ENCODE assay signal across 20 mouse cellular contexts in the genomic region with DNA sequence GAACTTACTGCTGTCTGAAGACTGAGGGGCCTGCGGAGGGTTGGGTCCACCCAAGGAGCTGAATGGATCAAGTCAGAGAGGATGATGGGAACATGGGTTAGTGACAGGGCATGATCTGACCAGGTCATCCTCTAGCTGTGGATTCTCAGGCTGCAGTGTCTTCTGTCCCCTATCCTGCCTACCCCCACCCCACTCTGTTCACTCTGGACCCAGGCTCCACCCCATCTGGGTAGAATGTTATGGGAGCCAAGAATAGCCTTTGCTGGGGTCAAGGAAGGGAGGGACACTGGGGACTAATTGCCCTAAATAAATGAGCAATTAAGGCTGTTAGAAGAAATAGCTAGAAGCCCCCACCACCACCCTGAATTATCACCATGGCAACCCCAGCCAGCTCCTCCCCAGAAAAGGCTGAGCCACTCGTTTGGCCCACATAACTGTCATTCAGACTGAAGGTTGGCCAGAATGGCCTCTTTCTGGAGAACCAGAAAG. TPM values are rescaled to one million over a fixed set of nuclear protein-coding genes. Genes with fewer than 3 reads are reported as not detected.
A peak's percentile ranks its signal among the peaks of the same experiment; 100 is the strongest.
DNase-seq lines count a peak whose midpoint lies in the region; ATAC-seq and TF ChIP-seq lines count a peak whose summit lies in the region.
"Had no signal": no experiment of that assay in that cellular context is flagged by ENCODE, and none has a peak within 500 bp of the region (broad histone marks: within the 10 kb centered on the region; RNA-seq: fewer than 3 reads in every experiment).

No protein-coding gene starts in this region.

- no peaks in the 10 kb centered on the region for H3K27me3 ChIP-seq in forebrain, embryonic 14.5 days (replicated peaks; ENCODE audit: control insufficient read depth, insufficient read depth, low read length)
- no peaks in the 10 kb centered on the region for H3K27me3 ChIP-seq in forebrain, embryonic 16.5 days (replicated peaks; ENCODE audit: control insufficient read depth, insufficient read depth, low read length)
- H3K27me3 ChIP-seq in kidney, embryonic 15.5 days = no peaks in the 10 kb centered on the region
- H3K27me3 ChIP-seq in limb, embryonic 10.5 days (ENCODE audit: low read depth, poor library complexity, severe bottlenecking) = peaks cover 17% of the 10 kb centered on the region
- H3K27me3 ChIP-seq: neural tube, embryonic 13.5 days had no signal

- H3K36me3 ChIP-seq in forebrain, embryonic 14.5 days (ENCODE audit: control insufficient read depth, insufficient read depth, low read length) = no peaks in the 10 kb centered on the region
- H3K36me3 ChIP-seq in forebrain, embryonic 16.5 days (ENCODE audit: control insufficient read depth, insufficient read depth) = no peaks in the 10 kb centered on the region
- no peaks in the 10 kb centered on the region for H3K36me3 ChIP-seq in kidney, embryonic 15.5 days
- no peaks in the 10 kb centered on the region for H3K36me3 ChIP-seq in limb, embryonic 10.5 days
- H3K36me3 ChIP-seq: G1E; heart, embryonic 15.5 days; liver, embryonic 13.5 days; midbrain, embryonic 13.5 days; neural tube, embryonic 13.5 days; stomach, embryonic 15.5 days had no signal

- H3K4me3 ChIP-seq in forebrain, embryonic 14.5 days (ENCODE audit: low read depth, low read length) = no peak overlapping the region
- H3K4me3 ChIP-seq in forebrain, embryonic 16.5 days (replicated peaks; ENCODE audit: low read length) = no peak overlapping the region
- no peak overlapping the region for H3K4me3 ChIP-seq in kidney, embryonic 15.5 days (replicated peaks)
- H3K4me3 ChIP-seq in limb, embryonic 10.5 days = no peak overlapping the region
- H3K4me3 ChIP-seq: heart, embryonic 15.5 days; liver, embryonic 13.5 days; midbrain, embryonic 13.5 days; neural tube, embryonic 13.5 days; stomach, embryonic 15.5 days had no signal

- DNase-seq in forebrain, embryonic 14.5 days (ENCODE audit: low spot score) = peak; percentile 21
- no peak for DNase-seq in kidney, postnatal 25 days
- DNase-seq in brain, embryonic 14.5 days (ENCODE audit: low read depth) = peak; percentile 35
- DNase-seq in limb, embryonic 10.5 days (ENCODE audit: low spot score) = no peak
- no peak for DNase-seq in spleen, adult 12 weeks (ENCODE audit: low spot score)
- DNase-seq in lung, postnatal 14 days = no peak
- DNase-seq: adrenal gland, postnatal 10 days; cerebellum, adult 11-12 months; cerebellum, postnatal 25 days; kidney, postnatal 36 days; liver, embryonic 13.5 days had no signal

- WGBS in forebrain, embryonic 14.5 days = 47% methylated on average over 2 of the region's 2 CpGs
- WGBS in forebrain, embryonic 16.5 days = 53% methylated on average over 2 of the region's 2 CpGs
- 57% methylated on average over 2 of the region's 2 CpGs for WGBS in kidney, embryonic 15.5 days
- 59% methylated on average over 2 of the region's 2 CpGs for WGBS in limb, embryonic 10.5 days

- no peak overlapping the region for H3K27ac ChIP-seq in forebrain, embryonic 14.5 days (ENCODE audit: low read depth, low read length)
- no peak overlapping the region for H3K27ac ChIP-seq in forebrain, embryonic 16.5 days (ENCODE audit: low read length)
- H3K27ac ChIP-seq in kidney, embryonic 15.5 days = peak overlapping the region; percentile 66
- peak overlapping the region; percentile 80 for H3K27ac ChIP-seq in limb, embryonic 10.5 days
- H3K27ac ChIP-seq: heart, embryonic 15.5 days; midbrain, embryonic 13.5 days; neural tube, embryonic 13.5 days had no signal

- TF ChIP-seq POLR2A in brain, embryonic 14.5 days (IDR thresholded peaks at IDR 0.05; ENCODE audit: borderline replicate concordance, extremely low read depth, insufficient read depth, insufficient read length, poor library complexity, severe bottlenecking) = no peak

- no peak overlapping the region for H3K9ac ChIP-seq in forebrain, embryonic 14.5 days (ENCODE audit: low read length)
- H3K9ac ChIP-seq in forebrain, embryonic 16.5 days (replicated peaks; ENCODE audit: low read depth, low read length) = no peak overlapping the region
- H3K9ac ChIP-seq in kidney, embryonic 15.5 days = no peak overlapping the region
- H3K9ac ChIP-seq: heart, embryonic 15.5 days; liver, embryonic 13.5 days; midbrain, embryonic 13.5 days; neural tube, embryonic 13.5 days; stomach, embryonic 15.5 days had no signal

- no peak overlapping the region for H3K4me2 ChIP-seq in forebrain, embryonic 14.5 days (ENCODE audit: low read length)
- H3K4me2 ChIP-seq in forebrain, embryonic 16.5 days (ENCODE audit: low read length) = no peak overlapping the region
- no peak overlapping the region for H3K4me2 ChIP-seq in kidney, embryonic 15.5 days
- H3K4me2 ChIP-seq: heart, embryonic 15.5 days; liver, embryonic 13.5 days; midbrain, embryonic 13.5 days; neural tube, embryonic 13.5 days; stomach, embryonic 15.5 days had no signal

- no peaks in the 10 kb centered on the region; the same call in 1 of the 2 replicates for H3K4me1 ChIP-seq in forebrain, embryonic 14.5 days (ENCODE audit: control insufficient read depth, insufficient read depth, low read length)
- peaks cover 4% of the 10 kb centered on the region for H3K4me1 ChIP-seq in forebrain, embryonic 16.5 days (replicated peaks; ENCODE audit: control insufficient read depth, insufficient read depth, low read length)
- H3K4me1 ChIP-seq in kidney, embryonic 15.5 days = peaks cover 44% of the 10 kb centered on the region
- peaks cover 69% of the 10 kb centered on the region for H3K4me1 ChIP-seq in limb, embryonic 10.5 days
- H3K4me1 ChIP-seq: liver, embryonic 13.5 days had no signal

- ATAC-seq in forebrain, embryonic 14.5 days = no peak
- no peak for ATAC-seq in forebrain, embryonic 16.5 days
- ATAC-seq in kidney, embryonic 15.5 days (replicated peaks; ENCODE audit: low FRiP score) = no peak
- ATAC-seq: activated CD4-positive, CD25-positive, alpha-beta regulatory T cell, adult 4 months; lung, postnatal 0 days; midbrain, embryonic 13.5 days had no signal

- TF ChIP-seq CTCF in brain, embryonic 14.5 days (IDR thresholded peaks at IDR 0.05; ENCODE audit: borderline replicate concordance, extremely low read depth, insufficient read depth, insufficient read length) = no peak

- no peaks in the 10 kb centered on the region for H3K9me3 ChIP-seq in forebrain, embryonic 14.5 days (replicated peaks; ENCODE audit: control insufficient read depth, low read length)
- H3K9me3 ChIP-seq in forebrain, embryonic 16.5 days (ENCODE audit: control insufficient read depth, low read length) = no peaks in the 10 kb centered on the region
- H3K9me3 ChIP-seq in kidney, embryonic 15.5 days (replicated peaks) = no peaks in the 10 kb centered on the region
- no peaks in the 10 kb centered on the region for H3K9me3 ChIP-seq in limb, embryonic 10.5 days (replicated peaks)
- H3K9me3 ChIP-seq: G1E; heart, embryonic 15.5 days; liver, embryonic 13.5 days; midbrain, embryonic 13.5 days; neural tube, embryonic 13.5 days; stomach, embryonic 15.5 days had no signal

RNA-seq across cellular contexts. Expression of a gene that starts 33.2 kb away (rescaled TPM):
- 215 and 222 TPM in 2 replicates for polyA plus RNA-seq in forebrain, embryonic 14.5 days (2014; fragmentation: Nextera tagmentation; extraction: Ambion mirVana)
- 182 and 185 TPM in 2 replicates for polyA plus RNA-seq in forebrain, embryonic 16.5 days (2015; fragmentation: Nextera tagmentation; extraction: Ambion mirVana)
- 270 and 290 TPM in 2 replicates for polyA plus RNA-seq in kidney, embryonic 15.5 days (2015; fragmentation: Nextera tagmentation; extraction: Ambion mirVana)
- 172 and 205 TPM in 2 replicates for polyA plus RNA-seq in brain, embryonic 14.5 days (2012; rRNA removed)
- 293 and 361 TPM in 2 replicates for polyA plus RNA-seq in limb, embryonic 10.5 days (2016; fragmentation: Nextera tagmentation; extraction: Ambion mirVana)

RNA-seq across cellular contexts. Expression of a gene that starts 46.0 kb away (rescaled TPM):
- polyA plus RNA-seq in forebrain, embryonic 14.5 days (2014; fragmentation: Nextera tagmentation; extraction: Ambion mirVana) = 5.0 and 7.8 TPM in 2 replicates
- polyA plus RNA-seq in forebrain, embryonic 16.5 days (2015; fragmentation: Nextera tagmentation; extraction: Ambion mirVana) = 8.2 and 8.7 TPM in 2 replicates
- polyA plus RNA-seq in kidney, embryonic 15.5 days (2015; fragmentation: Nextera tagmentation; extraction: Ambion mirVana) = 25.8 and 28.7 TPM in 2 replicates
- 17.2 and 42.3 TPM in 2 replicates for polyA plus RNA-seq in brain, embryonic 14.5 days (2012; rRNA removed)
- 9.7 and 16.3 TPM in 2 replicates for polyA plus RNA-seq in limb, embryonic 10.5 days (2016; fragmentation: Nextera tagmentation; extraction: Ambion mirVana)
- polyA plus RNA-seq: activated CD4-positive, CD25-positive, alpha-beta regulatory T cell, adult 4 months; G1E had no signal

Comparison
In these comparisons a context has a peak if more than half of its experiments do, and no peak if none do; other contexts are left out.
1. DNase-seq: peak in forebrain, embryonic 14.5 days (single experiment) and brain, embryonic 14.5 days (single experiment); none in kidney, postnatal 25 days (0 of 2), limb, embryonic 10.5 days (single experiment), spleen, adult 12 weeks (single experiment) and lung, postnatal 14 days (single experiment).
2. H3K27ac ChIP-seq: peak in kidney, embryonic 15.5 days (single experiment) and limb, embryonic 10.5 days (single experiment); none in forebrain, embryonic 14.5 days (single experiment) and forebrain, embryonic 16.5 days (single experiment).